Mouse (Mus musculus) heart, postnatal 14 days (tissue): Measurements from ENCODE around the gene Gm20388. TPM values are rescaled to one million over a fixed set of nuclear protein-coding genes. Genes with fewer than 3 reads are reported as not detected.
A peak's percentile ranks its signal among the peaks of the same experiment; 100 is the strongest.

Experiments
- DNase-seq, 2 experiments: peaks; one replicate each; pipeline ENCODE4 v3.0.0; 2021 to 2022
- intact Hi-C: fragments of 180-260 bp; cut with DNase I; formaldehyde crosslinking; loops from one replicate; pipeline ENCODE4 v1.15.1; 2025
- total RNA-seq, 2 experiments: library from RNA; stranded (reverse); gene quantifications; 2 replicates each; pipeline ENCODE4 v1.2.3; 2021

Gene Gm20388
- total RNA-seq, 2 experiments from 2014 or later = 0.24 TPM; not detected in 1

GRCm38 (mm10) chr8:121806126-121806525 is 1895.5 kb downstream of the Gm20388 start:
- intact Hi-C loops = no loop called here
- no peak for DNase-seq

- intact Hi-C loops = no loop called here
- DNase-seq = no peak
Measured at GRCm38 (mm10) chr8:121808032-121808431, 1897.4 kb downstream of the Gm20388 start.

- no peak for DNase-seq
- intact Hi-C loops = no loop called here
Measured at GRCm38 (mm10) chr8:121809524-121810155, 1899.0 kb downstream of the Gm20388 start.

GRCm38 (mm10) chr8:121811502-121811901 is 1900.9 kb downstream of the Gm20388 start:
- intact Hi-C loops = no loop called here
- no peak for DNase-seq

- intact Hi-C loops = no loop called here
Measured at GRCm38 (mm10) chr8:121811931-121812570, 1901.4 kb downstream of the Gm20388 start.

GRCm38 (mm10) chr8:121818226-121818625 is 1907.6 kb downstream of the Gm20388 start:
- DNase-seq = no peak
- intact Hi-C loops = no loop called here

More at GRCm38 (mm10) chr8:121811931-121812570, 1901.4 kb downstream of the Gm20388 start:
- DNase-seq = peak in 1 of 2 experiments; percentile 37

- intact Hi-C loops = no loop called here
- no peak for DNase-seq
Measured at GRCm38 (mm10) chr8:121820840-121821239, 1910.2 kb downstream of the Gm20388 start.

- intact Hi-C loops = no loop called here
- DNase-seq = no peak
Measured at GRCm38 (mm10) chr8:121821320-121821719, 1910.7 kb downstream of the Gm20388 start.

- DNase-seq = no peak
- intact Hi-C loops = no loop called here
Measured at GRCm38 (mm10) chr8:121821770-121822169, 1911.1 kb downstream of the Gm20388 start.

GRCm38 (mm10) chr8:121827726-121828125 is 1917.1 kb downstream of the Gm20388 start:
- intact Hi-C loops = no loop called here

GRCm38 (mm10) chr8:121828376-121829023 is 1917.9 kb downstream of the Gm20388 start:
- no peak for DNase-seq
- intact Hi-C loops = no loop called here

More at GRCm38 (mm10) chr8:121827726-121828125, 1917.1 kb downstream of the Gm20388 start:
- no peak for DNase-seq

GRCm38 (mm10) chr8:121829048-121829776 is 1918.6 kb downstream of the Gm20388 start, which contains the start of gene Klhdc4:
Gene Klhdc4, minus strand, starts transcription at chr8:121829569.
- DNase-seq = peak; percentile 85 to 90
- intact Hi-C loops = no loop called here

- intact Hi-C loops = loop anchor here (5.0 to 10.0 kb wide), 2 partner anchors 113 to 285 kb away; partner anchors contain the start of gene 1700018B08Rik
- peak in 1 of 2 experiments; percentile 18 for DNase-seq
Measured at GRCm38 (mm10) chr8:121829777-121830362, 1919.2 kb downstream of the Gm20388 start.

- no peak for DNase-seq
- intact Hi-C loops = loop anchor here (5.0 to 10.0 kb wide), 2 partner anchors 115 to 287 kb away; partner anchors contain the start of gene 1700018B08Rik
Measured at GRCm38 (mm10) chr8:121832061-121832460, 1921.4 kb downstream of the Gm20388 start.

- DNase-seq = peak; percentile 58 to 81
- intact Hi-C loops = loop anchor here (5.0 to 10.0 kb wide), 2 partner anchors 115 to 288 kb away; partner anchors contain the start of gene 1700018B08Rik
Measured at GRCm38 (mm10) chr8:121832503-121832902, 1921.9 kb downstream of the Gm20388 start.

GRCm38 (mm10) chr8:121841242-121841641 is 1930.6 kb downstream of the Gm20388 start:
- peak in 1 of 2 experiments; percentile 45 for DNase-seq
- intact Hi-C loops = no loop called here

GRCm38 (mm10) chr8:121842064-121842955 is 1931.7 kb downstream of the Gm20388 start:
- DNase-seq = no peak
- intact Hi-C loops = no loop called here

- intact Hi-C loops = no loop called here
- no peak for DNase-seq
Measured at GRCm38 (mm10) chr8:121843184-121843733, 1932.6 kb downstream of the Gm20388 start.

GRCm38 (mm10) chr8:121844765-121845164 is 1934.1 kb downstream of the Gm20388 start:
- DNase-seq = no peak

More at GRCm38 (mm10) chr8:121844765-121845164, 1934.1 kb downstream of the Gm20388 start:
- intact Hi-C loops = no loop called here
